Mouse (Mus musculus): ENCODE results near the gene Tmem87a. TPM values are rescaled to one million over a fixed set of nuclear protein-coding genes. Genes with fewer than 3 reads are reported as not detected.

Gene Tmem87a
- total RNA-seq, 1 experiment from 2014 or later = 79.0 TPM

DNA sequence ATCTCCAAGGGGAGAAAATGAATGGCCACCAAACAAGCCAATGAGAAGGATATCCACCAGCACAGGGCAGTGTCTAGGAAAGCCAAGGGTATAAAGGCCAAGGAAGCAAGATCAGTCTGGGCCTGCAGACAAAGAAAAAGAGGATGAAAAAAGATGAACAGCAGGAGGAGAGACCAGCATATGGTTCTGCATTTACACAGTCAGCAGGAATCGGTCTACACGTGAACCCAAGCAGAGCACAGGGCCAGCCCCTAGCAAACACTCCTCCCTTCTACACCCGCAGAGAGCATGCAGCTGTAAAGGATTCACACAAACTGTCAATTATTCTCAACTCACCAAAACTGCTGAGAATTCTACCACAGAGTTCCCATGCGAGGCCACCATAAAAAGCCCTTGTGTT is 30.1 kb downstream of the Tmem87a start:
- ATAC-seq (replicated peaks; ENCODE audit: insufficient number of reproducible peaks, low FRiP score, low TSS enrichment, poor library complexity, severe bottlenecking) = no peak

DNA sequence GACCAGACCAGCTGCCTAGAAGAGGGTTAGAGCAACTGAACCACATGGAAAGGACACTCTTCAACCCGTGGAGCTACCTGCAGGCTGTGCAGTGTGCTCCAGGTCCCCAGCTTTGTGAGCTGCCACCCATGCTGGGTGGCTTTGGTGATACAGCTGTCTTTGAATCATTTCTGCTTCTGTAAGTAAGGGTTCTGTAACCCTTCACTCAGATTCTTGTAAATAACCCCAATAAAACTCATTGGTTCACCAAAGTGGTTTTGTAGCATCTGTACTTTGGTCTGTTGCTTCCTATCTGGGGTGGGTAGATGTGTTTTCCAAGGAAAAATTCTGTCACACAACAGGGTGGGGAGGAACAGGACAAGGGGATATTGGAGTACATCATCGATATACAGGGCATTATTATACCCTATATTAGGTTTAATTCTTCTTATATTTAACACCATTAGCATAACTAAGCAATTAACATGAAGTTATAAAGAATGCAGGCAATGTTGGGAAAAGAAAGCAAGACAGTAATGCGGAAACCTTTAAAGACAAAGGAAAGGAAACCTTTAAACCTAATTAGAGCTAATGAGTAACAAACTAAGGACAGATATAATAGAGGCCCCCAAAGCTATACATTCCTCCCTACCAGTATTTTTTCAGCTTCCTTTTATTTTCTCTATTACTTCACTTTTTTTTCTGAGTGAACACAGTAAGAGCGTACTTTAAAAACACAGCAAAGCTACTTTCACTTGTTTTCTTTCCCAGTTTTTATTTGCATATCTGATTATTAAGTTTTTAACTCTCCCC is 36.3 kb downstream of the Tmem87a start:
- ATAC-seq (replicated peaks; ENCODE audit: insufficient number of reproducible peaks, low FRiP score, low TSS enrichment, poor library complexity, severe bottlenecking) = no peak

DNA sequence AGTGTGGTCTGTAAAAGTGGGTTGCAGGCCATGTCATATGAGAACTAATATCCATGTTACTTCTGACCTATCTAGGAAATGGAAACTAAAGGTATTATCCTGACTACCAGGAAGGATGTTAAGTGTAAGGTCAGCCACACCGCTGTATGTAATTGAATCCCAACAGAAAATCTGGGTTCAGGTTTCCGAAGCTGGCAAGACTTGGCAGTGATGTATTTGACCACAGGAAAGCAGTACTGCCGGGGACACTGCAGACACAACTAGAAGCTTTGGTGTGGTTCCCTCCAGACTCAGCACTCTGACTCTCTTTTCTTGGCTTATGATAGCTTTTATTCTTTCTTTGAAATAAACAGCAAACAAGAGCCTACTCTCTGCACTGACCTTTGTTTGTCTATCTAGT is 37.4 kb downstream of the Tmem87a start:
- no peak for ATAC-seq (replicated peaks; ENCODE audit: insufficient number of reproducible peaks, low FRiP score, low TSS enrichment, poor library complexity, severe bottlenecking)

DNA sequence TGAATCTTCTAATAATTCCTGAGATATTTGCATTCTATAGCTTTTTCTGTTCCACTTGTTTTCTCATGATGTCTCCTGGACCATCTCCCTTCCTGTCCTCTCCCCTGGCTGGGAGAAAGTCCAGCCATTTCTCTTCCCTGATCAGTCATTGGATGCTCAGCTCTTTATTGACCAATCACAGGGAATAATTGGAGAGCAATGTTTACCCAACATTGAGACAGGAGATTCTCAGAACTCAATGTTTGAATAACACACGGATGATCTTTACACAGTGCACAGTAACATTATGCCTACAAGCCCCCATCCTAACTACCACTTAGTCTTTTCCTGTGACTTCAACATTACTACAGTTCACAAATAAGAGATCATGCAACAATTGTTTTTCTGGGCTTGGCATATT is 43.5 kb downstream of the Tmem87a start:
- no peak for ATAC-seq (replicated peaks; ENCODE audit: insufficient number of reproducible peaks, low FRiP score, low TSS enrichment, poor library complexity, severe bottlenecking)

DNA sequence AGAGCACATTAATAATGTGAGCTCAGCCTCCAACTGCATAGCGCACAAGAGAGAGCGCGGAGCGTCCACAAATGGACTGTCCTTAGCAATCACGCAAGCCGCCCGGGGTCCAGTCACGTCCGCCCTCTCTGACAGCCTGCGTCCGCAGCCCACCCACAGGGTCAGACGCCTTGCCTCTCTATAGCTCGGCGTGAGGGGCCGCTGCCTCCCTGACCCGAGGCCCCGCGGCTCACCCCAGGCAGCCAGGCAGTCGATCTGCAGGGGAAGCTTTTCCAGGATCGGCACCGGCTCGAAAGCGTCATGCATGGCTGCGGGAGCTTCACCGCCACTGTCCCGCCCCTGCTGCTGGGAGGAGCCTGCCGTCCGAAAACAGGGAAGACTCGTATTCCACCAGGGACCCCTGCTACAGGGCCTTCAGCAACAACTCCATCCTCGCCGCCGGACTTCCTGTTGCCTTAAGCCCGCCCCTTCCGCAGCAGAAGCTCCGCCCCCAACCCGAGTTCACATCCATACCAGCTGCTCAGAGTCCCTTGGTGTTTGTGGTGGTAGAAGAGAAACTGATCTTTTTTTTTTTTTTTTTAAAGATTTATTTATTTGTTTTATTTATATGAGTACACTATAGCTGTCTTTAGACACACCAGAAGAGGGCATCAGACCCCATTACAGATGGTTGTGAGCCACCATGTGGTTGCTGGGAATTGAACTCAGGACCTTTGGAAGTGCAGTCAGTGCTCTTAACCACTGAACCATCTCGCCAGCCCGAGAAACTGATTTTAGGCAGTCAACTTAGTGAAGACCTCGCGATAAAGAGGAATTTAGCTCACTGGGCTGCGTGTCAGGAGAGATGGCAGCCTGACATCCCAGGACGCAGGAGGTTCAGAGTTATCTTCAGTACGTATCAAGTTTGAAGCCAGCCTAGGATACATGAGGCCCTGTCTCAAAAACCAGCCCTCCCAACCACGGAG is 50.9 kb downstream of the Tmem87a start, which contains the start of gene Vps39:
Gene Vps39, minus strand, starts transcription at position 456 of the 965 bp plus-strand sequence.
- ATAC-seq (replicated peaks; ENCODE audit: insufficient number of reproducible peaks, low FRiP score, low TSS enrichment, poor library complexity, severe bottlenecking) = peak; percentile 97

DNA sequence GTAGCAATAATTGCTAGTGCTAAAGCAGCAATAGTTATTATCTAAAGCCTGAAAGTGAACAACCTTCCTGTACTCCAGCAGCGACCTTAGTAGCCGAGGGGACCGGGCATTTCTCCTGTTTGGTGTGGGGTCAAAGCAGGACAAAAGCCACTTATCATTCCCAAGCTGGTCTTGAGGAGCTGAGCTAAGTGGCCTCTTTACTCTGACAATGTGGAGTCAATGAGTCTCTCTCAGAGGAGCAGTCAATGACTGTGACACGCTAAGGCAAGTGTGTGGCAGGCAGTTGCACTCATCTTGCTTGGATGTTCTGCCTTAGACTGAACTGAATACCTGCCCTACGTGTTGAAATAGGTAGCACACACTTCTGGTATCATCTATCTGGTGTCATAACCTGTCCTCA is 52.6 kb downstream of the Tmem87a start:
- no peak for ATAC-seq (replicated peaks; ENCODE audit: insufficient number of reproducible peaks, low FRiP score, low TSS enrichment, poor library complexity, severe bottlenecking)

DNA sequence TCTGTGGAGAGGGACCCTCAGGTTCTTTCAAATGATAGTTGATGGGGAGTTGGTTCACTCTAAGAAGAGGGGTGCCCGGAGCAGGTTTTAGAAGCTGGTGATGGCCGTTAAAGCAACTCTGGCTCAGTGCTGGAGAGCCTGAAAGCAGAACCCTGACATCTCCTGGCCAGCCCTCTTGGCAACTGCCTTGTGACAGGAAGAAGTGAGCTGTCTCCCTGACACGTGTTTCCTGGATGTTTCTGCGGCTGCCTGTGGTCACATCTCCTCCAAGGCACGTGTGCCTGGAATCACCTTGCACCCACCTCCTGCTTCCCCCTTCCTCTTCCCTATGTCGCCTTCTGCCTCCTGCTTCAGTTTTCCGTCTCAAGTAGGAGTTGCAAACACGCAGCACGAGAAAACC is 55.8 kb downstream of the Tmem87a start:
- no peak for ATAC-seq (replicated peaks; ENCODE audit: insufficient number of reproducible peaks, low FRiP score, low TSS enrichment, poor library complexity, severe bottlenecking)

DNA sequence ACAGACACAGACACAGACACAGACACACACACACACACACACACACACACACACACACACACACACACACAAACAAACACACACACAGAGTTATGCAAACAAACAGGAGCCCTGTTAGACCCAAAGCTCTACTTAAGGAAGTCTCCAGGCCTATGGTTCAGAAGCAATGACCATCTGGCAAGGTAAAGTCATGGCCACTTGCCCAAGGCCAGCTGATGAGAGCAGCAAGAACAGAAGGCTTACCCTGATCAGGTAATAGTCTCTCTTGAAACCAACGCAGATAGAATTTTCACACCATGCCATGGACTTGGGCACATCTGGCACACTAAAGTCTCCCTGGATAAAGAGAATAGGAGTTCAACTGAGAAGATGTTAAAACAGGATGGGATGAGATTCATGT is 62.2 kb downstream of the Tmem87a start:
- no peak for ATAC-seq (replicated peaks; ENCODE audit: insufficient number of reproducible peaks, low FRiP score, low TSS enrichment, poor library complexity, severe bottlenecking)

DNA sequence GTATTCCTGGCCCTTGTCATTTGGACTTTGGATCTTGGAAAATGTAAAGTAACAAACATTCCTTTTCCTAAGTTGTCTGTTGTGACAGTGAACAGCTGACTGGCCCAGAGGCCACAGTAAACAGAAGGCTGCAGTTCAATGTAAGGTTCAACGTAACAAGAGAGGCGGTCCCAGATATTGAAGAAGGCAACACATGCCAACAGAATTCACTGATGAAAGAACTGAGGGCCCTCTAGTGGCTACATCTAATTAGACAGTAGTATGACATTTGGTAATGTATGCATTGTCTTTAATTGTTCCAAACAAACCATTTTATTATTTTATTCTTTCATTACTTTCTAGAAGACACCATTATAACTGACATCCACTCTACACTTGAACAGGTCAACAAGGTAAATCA is 66.0 kb downstream of the Tmem87a start:
- ATAC-seq (replicated peaks; ENCODE audit: insufficient number of reproducible peaks, low FRiP score, low TSS enrichment, poor library complexity, severe bottlenecking) = no peak

DNA sequence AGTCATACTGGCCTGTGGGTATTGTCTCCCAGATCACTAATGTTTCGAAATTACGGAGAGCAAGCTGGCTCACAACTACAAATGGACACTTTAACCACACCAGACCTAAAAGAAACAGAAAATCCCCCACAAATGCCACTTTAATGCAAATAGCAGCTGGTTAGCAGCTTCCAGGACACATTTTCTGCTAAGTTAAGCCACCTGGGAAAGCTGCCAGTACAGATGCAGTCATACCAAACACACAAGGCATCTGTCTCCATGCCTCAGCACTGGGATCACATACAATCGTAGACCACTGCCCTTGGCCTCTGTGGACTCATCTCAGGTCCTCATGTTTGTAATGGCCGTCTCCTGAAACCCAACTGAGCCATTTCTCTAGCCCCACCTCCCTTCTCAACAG is 72.3 kb downstream of the Tmem87a start:
- no peak for ATAC-seq (replicated peaks; ENCODE audit: insufficient number of reproducible peaks, low FRiP score, low TSS enrichment, poor library complexity, severe bottlenecking)

DNA sequence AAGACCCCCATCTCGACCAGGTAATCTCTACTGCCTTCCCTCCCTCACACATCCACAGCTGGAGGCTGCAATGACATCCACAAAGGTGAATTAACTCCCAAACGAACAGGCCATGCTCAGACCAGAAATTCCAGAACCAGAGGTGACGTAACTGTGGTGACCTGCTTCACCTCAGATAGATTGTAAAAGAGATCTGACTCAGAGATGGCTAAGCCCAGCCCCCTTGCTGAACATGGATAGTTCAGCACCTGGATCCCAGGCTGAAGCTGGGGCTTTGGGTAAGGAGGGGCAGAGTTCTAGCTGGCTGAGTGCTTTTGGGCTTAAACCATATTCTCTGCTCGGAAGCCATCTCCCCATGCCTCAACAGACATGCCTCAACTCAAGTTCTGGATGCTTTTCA is 88.8 kb downstream of the Tmem87a start:
- no peak for ATAC-seq (replicated peaks; ENCODE audit: insufficient number of reproducible peaks, low FRiP score, low TSS enrichment, poor library complexity, severe bottlenecking)

DNA sequence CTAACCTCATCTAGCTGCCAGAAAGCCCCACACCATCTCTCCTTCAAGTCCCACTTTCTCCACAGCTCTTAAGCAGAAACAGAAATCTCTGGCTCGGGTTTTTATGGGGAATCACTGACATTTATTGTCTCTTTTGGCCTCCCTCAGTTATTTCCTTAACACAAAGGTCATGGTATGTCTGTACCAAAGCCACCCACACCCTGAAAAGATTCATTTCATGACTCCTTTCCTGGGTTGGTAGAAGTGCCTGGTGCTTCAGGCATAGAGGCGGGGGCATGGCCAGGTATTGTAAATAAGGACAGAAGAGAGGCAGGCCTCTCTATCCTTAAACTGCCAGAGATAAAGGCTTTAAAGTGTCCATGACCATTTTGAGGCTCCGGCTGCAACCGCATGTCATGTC is 89.4 kb downstream of the Tmem87a start:
- no peak for ATAC-seq (replicated peaks; ENCODE audit: insufficient number of reproducible peaks, low FRiP score, low TSS enrichment, poor library complexity, severe bottlenecking)

DNA sequence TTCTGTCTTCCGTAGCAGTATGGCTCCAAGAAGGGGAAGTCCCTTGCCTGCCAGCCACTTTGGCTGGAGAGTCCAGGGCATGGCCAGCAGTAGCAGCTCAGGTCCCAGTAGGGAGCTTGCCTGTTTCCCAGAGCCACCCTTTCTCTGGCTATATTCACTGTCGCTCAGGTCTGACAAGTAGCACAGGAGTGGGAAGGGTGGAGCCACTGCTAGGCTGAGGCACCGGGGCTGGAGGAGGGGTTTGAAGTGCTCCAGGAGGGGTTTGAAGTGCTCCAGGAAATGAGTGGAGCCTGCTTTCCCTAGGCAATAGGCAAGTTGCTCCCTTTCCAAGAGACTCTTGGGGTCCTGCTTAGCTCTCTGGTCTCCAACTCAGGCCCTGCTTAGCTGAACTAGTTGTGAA is 89.9 kb downstream of the Tmem87a start, which contains the start of gene Pla2g4f:
Gene Pla2g4f, minus strand, starts transcription at position 190 of the 400 bp plus-strand sequence.
- no peak for ATAC-seq (replicated peaks; ENCODE audit: insufficient number of reproducible peaks, low FRiP score, low TSS enrichment, poor library complexity, severe bottlenecking)

DNA sequence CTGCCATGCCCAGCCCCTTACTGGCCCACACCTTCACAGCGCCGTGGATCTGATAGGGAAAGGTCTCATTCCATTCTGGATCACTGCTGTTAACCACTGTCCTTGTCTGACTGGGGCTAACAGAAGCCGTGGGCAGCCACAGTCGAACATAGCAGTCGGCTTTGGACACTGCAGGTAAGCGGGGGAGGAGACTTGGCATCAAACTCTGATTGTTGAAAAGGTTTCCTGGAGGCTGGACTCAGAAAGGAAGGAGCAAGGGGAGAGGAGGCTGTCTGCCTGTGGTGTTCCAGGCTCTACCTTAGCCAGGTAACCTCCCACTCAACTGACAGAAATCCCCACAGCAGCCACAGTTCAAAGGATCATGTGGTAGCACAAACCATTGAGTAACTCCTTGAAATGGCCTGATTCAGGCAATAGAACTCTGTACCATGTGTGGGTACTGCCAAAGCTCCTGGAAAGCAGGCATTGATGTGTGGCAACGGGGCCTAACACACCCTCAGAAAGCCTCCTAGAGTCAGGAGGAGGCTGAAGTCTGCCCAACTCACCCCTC is 91.6 kb downstream of the Tmem87a start:
- ATAC-seq (replicated peaks; ENCODE audit: insufficient number of reproducible peaks, low FRiP score, low TSS enrichment, poor library complexity, severe bottlenecking) = no peak

Other genes starting within 250 kb of the Tmem87a start
- gene Ehd4, start 249.5 kb downstream of the Tmem87a start, total RNA-seq (2017) = 102 to 129 TPM (median 116 TPM) in 3 replicates
- gene Pla2g4e, start 158.8 kb downstream of the Tmem87a start, total RNA-seq (2017) = not detected in 3 replicates
- not detected in 3 replicates for gene Pla2g4d, start 114.9 kb downstream of the Tmem87a start, total RNA-seq (2017)
- 0.10 TPM in 1 of 3 replicates, not detected in the others for gene Pla2g4f, start 89.9 kb downstream of the Tmem87a start, total RNA-seq (2017)
- 44.2 to 52.4 TPM (median 50.0 TPM) in 3 replicates for gene Vps39, start 51.0 kb downstream of the Tmem87a start, total RNA-seq (2017)
- 25.2 to 72.3 TPM (median 30.0 TPM) in 3 replicates for gene Ganc, start 217 bp downstream of the Tmem87a start, total RNA-seq (2017)
- gene Capn3, start 51.9 kb upstream of the Tmem87a start, total RNA-seq (2017) = 2.0 to 6.3 TPM (median 5.0 TPM) in 3 replicates
- 70.6 to 88.5 TPM (median 78.7 TPM) in 3 replicates for gene Zfp106, start 159.7 kb upstream of the Tmem87a start, total RNA-seq (2017)
- gene Snap23, start 163.6 kb upstream of the Tmem87a start, total RNA-seq (2017) = 215 to 294 TPM (median 259 TPM) in 3 replicates
- gene Haus2, start 205.3 kb upstream of the Tmem87a start, total RNA-seq (2017) = 12.5 to 16.3 TPM (median 16.0 TPM) in 3 replicates
- gene Lrrc57, start 205.4 kb upstream of the Tmem87a start, total RNA-seq (2017) = 19.6 to 36.9 TPM (median 28.1 TPM) in 3 replicates
- 4.1 to 9.6 TPM (median 6.0 TPM) in 3 replicates for gene Stard9, start 225.0 kb upstream of the Tmem87a start, total RNA-seq (2017)

Measured in monocyte, adult 5-6 weeks (primary cell).